Mouse (Mus musculus) limb, embryonic 11.5 days (tissue): ENCODE measurements at regions not wholly inside any gene's neighbourhood (a gene's known extent, or its start where the extent isn't known, plus 50 kb on each side); places are given as distances from the start of the nearest gene placed in this dataset.

Experiments used
- ATAC-seq: fragments of 200-750 bp; cut with Nextera tagmentation; 2 replicates; pipeline ENCODE4 v1.8.0; 2017; ENCODE audit warnings: low read depth; ENCODE audit not compliant: insufficient number of reproducible peaks, low FRiP score, low TSS enrichment
- DNase-seq: peaks from one replicate; pipeline ENCODE4 v3.0.0-alpha.2; 2015; ENCODE audit warnings: low spot score
- H3K27ac ChIP-seq: fragments of 300-500 bp; sonication (generic); replicated peaks from 2 replicates; pipeline ENCODE4 v1.5.1; 2014; ENCODE audit warnings: low read depth, mild to moderate bottlenecking, low read length
- H3K27me3 ChIP-seq: fragments of 300-500 bp; sonication (generic); 2 replicates; pipeline ENCODE4 v1.6.1; 2014; ENCODE audit warnings: mild to moderate bottlenecking, low read length, mixed read lengths; ENCODE audit not compliant: control insufficient read depth, insufficient read depth
- H3K36me3 ChIP-seq: fragments of 300-500 bp; sonication (generic); 2 replicates; pipeline ENCODE4 v1.6.1; 2014; ENCODE audit warnings: mild to moderate bottlenecking, low read length, moderate library complexity, mixed read lengths; ENCODE audit not compliant: control insufficient read depth, insufficient read depth
- H3K4me1 ChIP-seq: fragments of 300-500 bp; sonication (generic); 2 replicates; pipeline ENCODE4 v1.6.1; 2014; ENCODE audit warnings: low read length, mixed read lengths; ENCODE audit not compliant: control insufficient read depth, insufficient read depth
- H3K4me2 ChIP-seq: fragments of 300-500 bp; sonication (generic); 2 replicates; pipeline ENCODE4 v1.6.1; 2014; ENCODE audit warnings: low read depth, mild to moderate bottlenecking, moderate library complexity; ENCODE audit not compliant: severe bottlenecking
- H3K4me3 ChIP-seq: fragments of 300-500 bp; sonication (generic); 2 replicates; pipeline ENCODE4 v1.5.1; 2014; ENCODE audit warnings: low read depth, low read length
- H3K9ac ChIP-seq: fragments of 300-500 bp; sonication (generic); 2 replicates; pipeline ENCODE4 v1.6.1; 2014; ENCODE audit warnings: mild to moderate bottlenecking, low read length
- H3K9me3 ChIP-seq: fragments of 300-500 bp; sonication (generic); 2 replicates; pipeline ENCODE4 v1.6.1; 2016; ENCODE audit warnings: low read length; ENCODE audit not compliant: control insufficient read depth
- WGBS: fragments of 180-500 bp; shearing (Covaris S2); extraction: QIAGEN DNeasy Blood & Tissue Kit; methylation state at CpG from one replicate; pipeline ENCODE4 v1.1.7; 2014; 5-methylcytosine and 5-hydroxymethylcytosine counted together

- Histone ChIP-seq H3K9me3 (no peaks in the 10 kb centered on the region), H3K27me3 (no peaks in the 10 kb centered on the region), H3K4me2 (no peak overlapping the region), H3K36me3 (no peaks in the 10 kb centered on the region), H3K9ac (no peak overlapping the region), H3K27ac (no peak overlapping the region), H3K4me3 (no peak overlapping the region), H3K4me1 (no peaks in the 10 kb centered on the region)
- DNase-seq (no peak), ATAC-seq (no peak)
Measured at GRCm38 (mm10) chr3:105374836-105375235, 77.3 kb upstream of the Kcnd3 start.

GRCm38 (mm10) chr3:105375383-105375782, 76.7 kb upstream of the Kcnd3 start:
- ATAC-seq: no peak
- Histone ChIP-seq H3K4me1 (no peaks in the 10 kb centered on the region), H3K9me3 (no peaks in the 10 kb centered on the region), H3K9ac (no peak overlapping the region), H3K36me3 (no peaks in the 10 kb centered on the region), H3K27me3 (no peaks in the 10 kb centered on the region), H3K27ac (no peak overlapping the region), H3K4me3 (no peak overlapping the region), H3K4me2 (no peak overlapping the region)
- no peak for DNase-seq
- 74% methylated on average over 5 of the region's 5 CpGs for WGBS

- Histone ChIP-seq H3K9me3 (no peaks in the 10 kb centered on the region), H3K36me3 (no peaks in the 10 kb centered on the region), H3K27ac (no peak overlapping the region), H3K4me3 (no peak overlapping the region), H3K4me1 (no peaks in the 10 kb centered on the region), H3K9ac (no peak overlapping the region), H3K4me2 (no peak overlapping the region), H3K27me3 (no peaks in the 10 kb centered on the region)
- DNase-seq: no peak
- ATAC-seq: no peak
- WGBS: 86% methylated on average over 7 of the region's 7 CpGs
Measured at GRCm38 (mm10) chr3:105375820-105376219, 76.3 kb upstream of the Kcnd3 start.

GRCm38 (mm10) chr3:105376346-105376745, 75.8 kb upstream of the Kcnd3 start:
- no peak overlapping the region for H3K4me3 ChIP-seq
- WGBS: 49% methylated on average over 5 of the region's 5 CpGs
- H3K9me3 ChIP-seq: no peaks in the 10 kb centered on the region
- no peaks in the 10 kb centered on the region for H3K27me3 ChIP-seq
- H3K36me3 ChIP-seq: no peaks in the 10 kb centered on the region
- H3K27ac ChIP-seq: no peak overlapping the region
- no peak overlapping the region for H3K9ac ChIP-seq
- DNase-seq (no peak), ATAC-seq (no peak)
- no peak overlapping the region for H3K4me2 ChIP-seq
- no peaks in the 10 kb centered on the region for H3K4me1 ChIP-seq

GRCm38 (mm10) chr3:105380818-105381217, 71.3 kb upstream of the Kcnd3 start:
- Histone ChIP-seq H3K4me1 (no peaks in the 10 kb centered on the region), H3K27ac (no peak overlapping the region), H3K9ac (no peak overlapping the region), H3K36me3 (no peaks in the 10 kb centered on the region), H3K27me3 (no peaks in the 10 kb centered on the region), H3K9me3 (no peaks in the 10 kb centered on the region), H3K4me2 (no peak overlapping the region), H3K4me3 (no peak overlapping the region)
- ATAC-seq (no peak), DNase-seq (no peak)
- WGBS: 87% methylated on average over 4 of the region's 4 CpGs

GRCm38 (mm10) chr3:105392611-105393514, 59.3 kb upstream of the Kcnd3 start:
- Histone ChIP-seq H3K4me3 (no peak overlapping the region), H3K9ac (no peak overlapping the region), H3K27ac (no peak overlapping the region), H3K27me3 (no peaks in the 10 kb centered on the region), H3K9me3 (no peaks in the 10 kb centered on the region), H3K4me2 (no peak overlapping the region), H3K36me3 (no peaks in the 10 kb centered on the region), H3K4me1 (no peaks in the 10 kb centered on the region)
- DNase-seq (no peak), ATAC-seq (no peak)
- 75% methylated on average over 8 of the region's 8 CpGs for WGBS
